Mouse (Mus musculus) limb, embryonic 11.5 days (tissue): ENCODE results near the gene Arhgef33. TPM values are rescaled to one million over a fixed set of nuclear protein-coding genes. Genes with fewer than 3 reads are reported as not detected.

Source experiments
- ATAC-seq: fragments of 200-750 bp; cut with Nextera tagmentation; 2 replicates; pipeline ENCODE4 v1.8.0; 2017; ENCODE audit warnings: low read depth; ENCODE audit not compliant: insufficient number of reproducible peaks, low FRiP score, low TSS enrichment
- DNase-seq: peaks from one replicate; pipeline ENCODE4 v3.0.0-alpha.2; 2015; ENCODE audit warnings: low spot score
- H3K27ac ChIP-seq: fragments of 300-500 bp; sonication (generic); replicated peaks from 2 replicates; pipeline ENCODE4 v1.5.1; 2014; ENCODE audit warnings: low read depth, mild to moderate bottlenecking, low read length
- H3K27me3 ChIP-seq: fragments of 300-500 bp; sonication (generic); 2 replicates; pipeline ENCODE4 v1.6.1; 2014; ENCODE audit warnings: mild to moderate bottlenecking, low read length, mixed read lengths; ENCODE audit not compliant: control insufficient read depth, insufficient read depth
- H3K36me3 ChIP-seq: fragments of 300-500 bp; sonication (generic); 2 replicates; pipeline ENCODE4 v1.6.1; 2014; ENCODE audit warnings: mild to moderate bottlenecking, low read length, moderate library complexity, mixed read lengths; ENCODE audit not compliant: control insufficient read depth, insufficient read depth
- H3K4me1 ChIP-seq: fragments of 300-500 bp; sonication (generic); 2 replicates; pipeline ENCODE4 v1.6.1; 2014; ENCODE audit warnings: low read length, mixed read lengths; ENCODE audit not compliant: control insufficient read depth, insufficient read depth
- H3K4me2 ChIP-seq: fragments of 300-500 bp; sonication (generic); 2 replicates; pipeline ENCODE4 v1.6.1; 2014; ENCODE audit warnings: low read depth, mild to moderate bottlenecking, moderate library complexity; ENCODE audit not compliant: severe bottlenecking
- H3K4me3 ChIP-seq: fragments of 300-500 bp; sonication (generic); 2 replicates; pipeline ENCODE4 v1.5.1; 2014; ENCODE audit warnings: low read depth, low read length
- H3K9ac ChIP-seq: fragments of 300-500 bp; sonication (generic); 2 replicates; pipeline ENCODE4 v1.6.1; 2014; ENCODE audit warnings: mild to moderate bottlenecking, low read length
- H3K9me3 ChIP-seq: fragments of 300-500 bp; sonication (generic); 2 replicates; pipeline ENCODE4 v1.6.1; 2016; ENCODE audit warnings: low read length; ENCODE audit not compliant: control insufficient read depth
- WGBS: fragments of 180-500 bp; shearing (Covaris S2); extraction: QIAGEN DNeasy Blood & Tissue Kit; methylation state at CpG from one replicate; pipeline ENCODE4 v1.1.7; 2014; 5-methylcytosine and 5-hydroxymethylcytosine counted together
- polyA plus RNA-seq: library from polyadenylated mRNA; unstranded; fragments of >200 nt; fragmentation: Nextera tagmentation; extraction: Ambion mirVana; gene quantifications from 2 replicates; pipeline ENCODE4 v1.2.1, GENCODE M21; 2014

Arhgef33 gene
- polyA plus RNA-seq, 1 experiment from 2014 or later: 0.53 TPM

DNA sequence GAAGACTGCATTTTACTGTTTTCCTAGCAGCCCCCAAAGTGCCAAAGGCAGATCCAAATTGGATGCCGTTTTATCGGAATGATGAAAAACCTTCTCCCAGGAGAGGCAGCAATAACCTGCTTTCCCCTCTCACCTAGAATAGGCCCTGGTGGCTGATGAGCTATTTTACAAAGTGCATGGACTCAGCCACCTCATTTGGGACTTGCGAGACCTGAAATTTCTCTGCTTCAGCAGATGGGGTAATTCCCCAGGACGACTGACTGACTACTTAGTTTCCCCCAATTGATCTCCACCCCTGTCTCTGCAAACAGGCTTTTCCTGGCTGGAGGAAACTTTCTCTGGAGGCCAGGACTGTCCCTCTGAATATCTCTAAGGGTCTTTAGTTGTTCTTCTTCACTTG is 15.8 kb downstream of the Arhgef33 start:
- no peaks in the 10 kb centered on the region for H3K36me3 ChIP-seq
- ATAC-seq (no peak), DNase-seq (no peak)
- H3K27ac ChIP-seq: no peak overlapping the region
- no peaks in the 10 kb centered on the region for H3K9me3 ChIP-seq
- 79% methylated on average over 4 of the region's 4 CpGs for WGBS
- no peak overlapping the region for H3K4me2 ChIP-seq
- no peaks in the 10 kb centered on the region for H3K4me1 ChIP-seq
- no peak overlapping the region for H3K4me3 ChIP-seq
- H3K27me3 ChIP-seq: no peaks in the 10 kb centered on the region
- H3K9ac ChIP-seq: no peak overlapping the region

DNA sequence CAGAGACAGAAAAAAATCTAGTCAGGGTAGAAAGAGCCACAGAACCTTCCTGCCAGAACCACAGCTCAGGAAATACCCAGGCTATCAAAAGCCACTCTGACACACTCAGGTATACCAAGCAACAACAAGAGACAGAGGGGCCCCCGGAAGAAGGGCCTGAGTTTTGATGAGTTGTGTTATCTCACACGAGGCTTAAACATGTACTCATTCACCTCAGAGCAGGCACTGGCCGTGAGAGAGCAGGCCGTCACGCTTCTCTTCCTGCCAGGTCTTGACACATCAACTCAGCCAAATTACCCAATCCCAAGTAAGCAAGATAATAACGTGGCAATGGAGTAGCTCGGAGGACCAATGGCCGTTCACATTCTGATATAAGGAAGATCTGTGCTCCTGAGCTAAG is 16.5 kb downstream of the Arhgef33 start:
- WGBS: 80% methylated on average over 8 of the region's 8 CpGs
- no peak for ATAC-seq

DNA sequence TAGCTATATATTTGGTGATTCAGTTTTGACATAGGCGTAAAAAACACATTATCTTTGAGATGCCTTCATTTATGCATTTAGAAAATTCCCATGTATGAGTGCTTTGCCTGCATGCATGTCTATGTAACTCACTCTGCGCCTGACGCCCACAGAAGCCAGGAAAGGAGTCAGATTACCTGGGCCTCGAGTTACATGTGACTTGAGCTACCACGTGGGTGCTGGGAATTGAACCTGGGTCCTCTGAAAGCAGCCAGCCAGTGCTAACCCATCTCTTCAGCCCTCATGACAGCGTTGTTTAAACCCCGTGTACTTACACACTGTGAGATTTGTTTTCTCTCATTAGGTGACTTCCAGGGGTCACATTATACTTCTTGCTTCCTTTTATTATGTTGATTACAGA is 17.3 kb downstream of the Arhgef33 start:
- Histone ChIP-seq H3K9ac (no peak overlapping the region), H3K4me2 (no peak overlapping the region), H3K9me3 (no peaks in the 10 kb centered on the region), H3K27me3 (no peaks in the 10 kb centered on the region), H3K36me3 (no peaks in the 10 kb centered on the region), H3K4me3 (no peak overlapping the region), H3K27ac (no peak overlapping the region), H3K4me1 (no peaks in the 10 kb centered on the region)
- ATAC-seq: no peak
- no peak for DNase-seq
- 84% methylated on average over 7 of the region's 7 CpGs for WGBS

More for the DNA sequence above, 16.5 kb downstream of the Arhgef33 start:
- no peak for DNase-seq
- Histone ChIP-seq H3K9ac (no peak overlapping the region), H3K27ac (no peak overlapping the region), H3K9me3 (no peaks in the 10 kb centered on the region), H3K4me2 (no peak overlapping the region), H3K27me3 (no peaks in the 10 kb centered on the region), H3K4me1 (no peaks in the 10 kb centered on the region), H3K4me3 (no peak overlapping the region), H3K36me3 (no peaks in the 10 kb centered on the region)

DNA sequence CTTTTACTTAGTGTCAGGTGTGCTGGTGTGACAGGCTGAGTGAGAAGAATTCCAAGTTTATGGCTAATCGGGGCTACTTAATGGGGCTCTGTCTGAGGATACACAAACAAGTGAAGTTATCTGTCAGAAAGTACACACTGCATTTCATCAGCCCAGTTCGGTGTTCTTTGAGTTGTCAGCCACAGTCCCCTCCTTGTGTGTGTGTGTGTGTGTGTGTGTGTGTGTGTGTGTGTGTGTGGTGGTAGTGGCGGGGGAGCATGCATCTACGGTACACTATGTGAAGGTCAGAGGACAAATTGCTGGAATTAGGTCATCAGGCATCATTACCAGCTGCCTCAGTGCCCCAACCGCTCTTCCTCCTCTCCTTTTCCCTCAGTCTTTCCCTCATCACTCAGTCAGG is 18.2 kb downstream of the Arhgef33 start:
- no peak overlapping the region for H3K4me2 ChIP-seq
- no peaks in the 10 kb centered on the region for H3K36me3 ChIP-seq
- no peak overlapping the region for H3K4me3 ChIP-seq
- whole genome bisulfite sequencing: 82% methylated on average over 5 of the region's 5 CpGs
- H3K27ac ChIP-seq: no peak overlapping the region
- ATAC-seq (no peak), DNase-seq (no peak)
- H3K9ac ChIP-seq: no peak overlapping the region
- no peaks in the 10 kb centered on the region for H3K4me1 ChIP-seq
- H3K27me3 ChIP-seq: no peaks in the 10 kb centered on the region
- H3K9me3 ChIP-seq: no peaks in the 10 kb centered on the region

DNA sequence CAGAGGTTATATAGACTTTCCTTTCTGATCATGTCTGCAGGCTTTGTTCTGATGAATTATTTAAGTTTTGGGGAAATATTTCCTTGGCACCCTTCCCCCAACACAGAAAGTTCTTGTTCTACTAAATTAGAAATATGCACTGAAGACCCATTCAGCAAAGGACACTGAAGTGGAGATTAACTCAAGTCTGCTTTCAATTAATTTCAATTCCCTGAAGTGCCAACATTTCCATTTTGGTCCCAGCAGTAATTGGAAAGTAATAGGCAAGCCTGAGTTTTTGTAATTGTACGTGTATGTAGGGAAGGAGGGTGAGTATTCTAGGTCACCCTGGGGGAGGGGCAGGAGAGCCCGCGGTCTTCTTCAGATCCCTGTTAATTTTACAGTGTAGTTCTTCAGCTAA is 19.2 kb downstream of the Arhgef33 start:
- no peak overlapping the region for H3K9ac ChIP-seq
- DNase-seq (no peak), ATAC-seq (no peak)
- WGBS: 60% methylated on average over 3 of the region's 3 CpGs
- H3K4me3 ChIP-seq: no peak overlapping the region
- no peaks in the 10 kb centered on the region for H3K9me3 ChIP-seq
- no peaks in the 10 kb centered on the region for H3K36me3 ChIP-seq
- H3K27me3 ChIP-seq: no peaks in the 10 kb centered on the region
- H3K27ac ChIP-seq: no peak overlapping the region
- H3K4me1 ChIP-seq: no peaks in the 10 kb centered on the region
- H3K4me2 ChIP-seq: no peak overlapping the region

DNA sequence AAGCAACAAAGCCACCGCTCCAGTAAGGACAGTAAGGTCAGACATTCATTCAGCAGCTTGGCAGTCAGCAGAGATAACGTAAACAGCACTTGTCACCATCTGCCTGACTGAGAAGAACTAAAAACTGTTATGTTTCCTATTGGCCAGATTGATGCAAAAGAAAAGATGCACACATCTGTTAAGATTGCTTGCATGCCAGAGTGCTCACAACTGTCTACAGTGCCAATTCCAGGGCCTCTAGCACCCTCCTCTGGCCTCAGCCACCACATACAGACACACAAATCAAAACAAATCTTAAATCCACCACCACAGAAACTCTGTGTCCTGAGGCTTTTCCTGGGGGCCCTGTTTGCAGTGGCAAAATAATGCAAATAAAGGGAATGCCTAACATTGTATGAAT is 25.2 kb downstream of the Arhgef33 start:
- no peak for DNase-seq
- H3K4me1 ChIP-seq: no peaks in the 10 kb centered on the region
- H3K4me3 ChIP-seq: no peak overlapping the region
- ATAC-seq: no peak
- no peak overlapping the region for H3K4me2 ChIP-seq
- no peak overlapping the region for H3K9ac ChIP-seq
- H3K36me3 ChIP-seq: no peaks in the 10 kb centered on the region
- 88% methylated on average over 2 of the region's 2 CpGs for WGBS
- H3K9me3 ChIP-seq: no peaks in the 10 kb centered on the region
- no peaks in the 10 kb centered on the region for H3K27me3 ChIP-seq
- no peak overlapping the region for H3K27ac ChIP-seq

DNA sequence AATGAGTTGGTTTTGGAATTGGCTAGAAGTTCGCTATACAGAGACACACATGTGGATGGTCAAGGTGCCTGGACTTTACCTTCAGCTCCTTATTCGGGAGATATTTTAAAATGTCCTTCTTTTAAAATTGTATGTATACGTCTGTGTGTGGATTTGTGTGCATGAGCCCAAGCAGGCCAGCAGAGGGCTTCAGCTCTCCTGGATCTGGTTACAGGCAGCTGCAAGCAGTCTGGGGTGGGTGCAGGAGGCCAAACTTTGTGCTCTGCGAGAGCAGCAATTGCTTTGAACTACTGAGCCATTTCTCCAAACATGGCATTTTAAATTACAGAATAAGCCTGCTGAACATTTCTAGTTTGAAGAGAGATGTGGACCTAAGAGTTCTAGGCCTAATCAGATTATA is 38.1 kb downstream of the Arhgef33 start:
- no peak overlapping the region for H3K9ac ChIP-seq
- H3K27ac ChIP-seq: no peak overlapping the region
- ATAC-seq: no peak
- H3K36me3 ChIP-seq: no peaks in the 10 kb centered on the region
- no peaks in the 10 kb centered on the region for H3K27me3 ChIP-seq
- peak; percentile 41 for DNase-seq
- 80% methylated on average over 4 of the region's 4 CpGs for WGBS
- H3K9me3 ChIP-seq: no peaks in the 10 kb centered on the region
- H3K4me2 ChIP-seq: no peak overlapping the region
- H3K4me3 ChIP-seq: no peak overlapping the region
- no peaks in the 10 kb centered on the region for H3K4me1 ChIP-seq

DNA sequence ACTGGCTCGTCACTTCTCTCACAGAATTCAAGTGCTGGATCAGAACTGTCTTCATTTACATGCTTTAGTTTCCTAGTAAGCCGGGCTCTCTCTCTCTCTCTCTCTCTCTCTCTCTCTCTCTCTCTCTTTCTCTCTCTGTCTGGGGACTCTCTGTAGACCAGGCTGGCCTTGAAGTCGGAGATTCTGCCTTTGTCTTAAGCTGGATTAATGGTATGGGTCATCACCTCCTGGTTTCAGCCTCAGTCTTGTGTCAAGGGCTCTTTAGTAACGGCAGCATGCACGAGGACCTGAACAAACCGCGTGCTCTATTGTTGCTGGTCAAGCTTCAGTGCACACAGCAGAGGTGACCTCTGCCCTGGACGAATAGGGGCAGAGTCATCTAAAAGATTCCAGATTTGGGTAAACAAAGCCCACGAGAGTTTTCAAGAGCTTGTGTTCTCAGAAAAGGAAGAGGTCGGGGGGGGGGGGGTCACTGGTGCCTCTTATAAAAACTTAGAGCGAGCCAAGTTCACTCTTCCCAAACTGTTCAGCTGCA is 39.5 kb downstream of the Arhgef33 start:
- ATAC-seq (no peak), DNase-seq (no peak)
- H3K9me3 ChIP-seq: no peaks in the 10 kb centered on the region
- H3K4me1 ChIP-seq: no peaks in the 10 kb centered on the region
- H3K4me3 ChIP-seq: no peak overlapping the region
- H3K9ac ChIP-seq: 0 out of 2 replicates have a peak overlapping the region, but pooled peaks have one; percentile 22
- H3K27me3 ChIP-seq: no peaks in the 10 kb centered on the region
- H3K27ac ChIP-seq: no peak overlapping the region
- H3K4me2 ChIP-seq: no peak overlapping the region
- H3K36me3 ChIP-seq: no peaks in the 10 kb centered on the region
- WGBS: 74% methylated on average over 11 of the region's 11 CpGs

DNA sequence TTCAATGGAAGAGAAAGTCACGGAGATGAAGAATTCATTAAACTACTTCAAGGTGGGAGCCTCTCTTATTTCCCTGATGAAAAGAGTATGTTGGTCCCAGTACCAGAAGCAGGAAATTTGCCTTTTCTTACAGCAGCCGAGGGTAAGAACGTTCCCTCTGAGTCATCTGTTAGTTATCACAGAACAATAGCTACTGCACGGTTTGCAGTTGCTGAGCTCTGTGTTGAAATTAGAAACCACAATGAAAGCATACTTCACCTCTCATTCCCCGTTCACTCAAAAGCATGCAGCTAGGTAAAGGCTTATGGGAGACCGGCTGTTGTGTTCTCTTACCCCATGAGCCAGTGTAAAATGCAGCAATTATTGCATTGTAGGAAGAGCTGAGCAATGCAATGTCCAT is 40.0 kb downstream of the Arhgef33 start:
- Histone ChIP-seq H3K9ac (0 out of 2 replicates have a peak overlapping the region, but pooled peaks have one; percentile 22), H3K4me3 (no peak overlapping the region), H3K4me2 (no peak overlapping the region), H3K4me1 (no peaks in the 10 kb centered on the region), H3K27me3 (no peaks in the 10 kb centered on the region), H3K36me3 (no peaks in the 10 kb centered on the region), H3K9me3 (no peaks in the 10 kb centered on the region), H3K27ac (no peak overlapping the region)
- WGBS: 47% methylated on average over 6 of the region's 6 CpGs
- no peak for ATAC-seq
- no peak for DNase-seq
